Mouse (Mus musculus) layer of hippocampus, postnatal 36 days (tissue): Measurements from ENCODE around the gene Senp1. TPM values are rescaled to one million over a fixed set of nuclear protein-coding genes. Genes with fewer than 3 reads are reported as not detected.

ENCODE experiments used
- DNase-seq, 2 experiments: peaks; one replicate each; pipeline ENCODE4 v3.0.0; 2022
- total RNA-seq, 2 experiments: library from RNA; stranded (reverse); gene quantifications; 2 replicates each; pipeline ENCODE4 v1.2.3; 2021

The Senp1 gene
- total RNA-seq: 10 to 100 TPM; 12.3 to 14.2 TPM

- peak; percentile 88 to 89 for DNase-seq
Observed at GRCm38 (mm10) chr15:98093121-98094011, at the start of gene Senp1. Senp1 (minus strand) TSS chr15:98093744.

- no peak for DNase-seq
Observed at GRCm38 (mm10) chr15:98142515-98142914, 49.0 kb upstream of the Senp1 start.

- no peak for DNase-seq
Observed at GRCm38 (mm10) chr15:98140809-98141208, 47.3 kb upstream of the Senp1 start.

GRCm38 (mm10) chr15:98139763-98140162 is 46.2 kb upstream of the Senp1 start:
- DNase-seq: no peak

DNA sequence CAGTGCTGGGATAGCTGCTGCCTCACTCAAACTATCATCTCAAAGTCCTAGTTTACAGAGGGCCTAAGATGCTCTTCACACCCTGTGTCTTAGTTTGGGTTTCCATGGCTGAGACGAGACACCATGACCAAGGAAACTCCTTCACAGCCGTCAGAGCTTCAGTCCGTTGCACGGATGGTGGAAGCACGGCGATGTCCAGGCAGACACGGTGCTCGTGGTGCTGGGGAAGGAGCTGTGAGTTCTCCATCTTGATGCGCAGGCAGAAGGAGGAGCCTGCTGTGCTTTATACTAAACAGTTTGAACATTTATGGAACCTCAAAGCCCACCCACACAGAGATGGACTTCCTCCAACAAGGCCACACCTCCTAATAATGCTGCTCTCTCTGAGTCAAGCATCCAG is 43.3 kb upstream of the Senp1 start:
- no peak for DNase-seq

DNA sequence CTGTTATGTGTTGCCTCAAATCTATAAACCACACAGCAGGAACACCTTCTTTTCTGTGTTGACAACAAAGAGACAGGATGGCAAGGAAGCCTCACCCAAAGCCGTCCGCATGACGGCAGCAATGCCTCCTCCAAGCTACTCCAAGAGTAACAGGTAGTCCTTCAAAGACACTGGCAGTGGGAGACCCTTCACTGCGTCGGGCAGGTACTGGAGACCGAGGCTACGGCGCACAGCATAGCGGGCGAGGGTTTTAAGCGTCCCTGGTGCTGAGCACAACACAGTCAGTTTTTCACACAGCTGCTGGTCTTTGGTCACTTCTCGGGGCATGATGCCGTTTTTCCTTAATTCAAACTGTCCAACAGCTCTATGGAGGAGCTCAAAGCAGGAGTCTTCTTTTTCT is 42.1 kb upstream of the Senp1 start:
- no peak for DNase-seq

GRCm38 (mm10) chr15:98134666-98135065 is 41.1 kb upstream of the Senp1 start:
- no peak for DNase-seq

- peak in 1 of 2 experiments; percentile 35 for DNase-seq
Observed at GRCm38 (mm10) chr15:98134034-98134433, 40.5 kb upstream of the Senp1 start.

GRCm38 (mm10) chr15:98133471-98133870 is 39.9 kb upstream of the Senp1 start:
- no peak for DNase-seq

DNA sequence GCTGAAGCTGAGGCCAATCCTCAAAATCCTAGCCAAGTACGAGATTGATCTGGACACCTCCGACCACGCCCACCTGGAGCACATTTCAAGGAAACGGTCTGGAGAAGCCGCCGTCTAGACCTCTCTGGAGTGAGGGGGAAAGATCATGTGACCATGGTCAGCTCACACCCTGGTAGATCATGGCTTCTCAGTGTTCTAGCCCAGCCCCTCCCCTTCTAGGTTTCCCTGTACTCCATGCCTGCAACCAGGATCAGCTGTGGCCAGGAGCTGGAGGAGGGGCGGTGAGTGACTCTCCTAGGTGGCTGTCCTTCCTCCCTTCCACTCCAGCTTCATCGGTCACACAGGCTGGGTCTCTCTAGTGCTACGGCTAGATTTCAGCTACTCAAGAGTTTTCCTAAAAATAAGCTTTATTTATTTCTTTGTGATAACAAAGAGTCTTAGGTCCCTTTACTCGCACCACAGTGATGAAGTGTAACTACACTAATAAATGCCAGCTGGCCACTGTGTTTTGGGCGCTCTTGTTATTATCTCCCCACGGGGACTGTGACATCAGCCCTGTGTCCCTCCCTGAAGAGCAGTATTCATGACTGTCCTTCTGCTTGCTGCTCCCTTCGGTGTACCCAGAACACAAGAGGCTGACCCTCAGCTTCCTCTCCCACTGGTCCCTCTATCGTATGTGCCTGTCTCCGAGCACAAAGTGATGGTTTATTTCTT is 38.6 kb upstream of the Senp1 start:
- no peak for DNase-seq

DNA sequence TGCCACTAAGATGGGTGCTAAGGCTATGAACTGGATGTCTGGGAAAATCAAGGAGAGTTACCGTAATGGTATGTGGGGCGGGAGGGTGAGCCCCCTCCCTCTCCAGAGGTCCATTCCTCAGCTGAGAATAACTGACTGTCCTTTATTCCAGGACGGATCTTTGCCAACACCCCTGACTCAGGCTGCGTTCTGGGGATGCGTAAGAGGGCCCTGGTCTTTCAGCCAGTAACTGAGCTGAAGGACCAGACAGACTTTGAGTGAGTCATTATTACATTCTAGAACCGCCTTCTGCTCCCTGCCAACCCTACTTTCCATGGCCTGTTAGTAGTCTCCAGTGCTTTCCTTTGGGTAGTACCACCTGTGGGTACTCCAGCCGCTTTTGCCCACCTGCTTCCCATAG is 37.9 kb upstream of the Senp1 start:
- DNase-seq: no peak

- DNase-seq: no peak
Observed at GRCm38 (mm10) chr15:98131001-98131400, 37.5 kb upstream of the Senp1 start.

DNA sequence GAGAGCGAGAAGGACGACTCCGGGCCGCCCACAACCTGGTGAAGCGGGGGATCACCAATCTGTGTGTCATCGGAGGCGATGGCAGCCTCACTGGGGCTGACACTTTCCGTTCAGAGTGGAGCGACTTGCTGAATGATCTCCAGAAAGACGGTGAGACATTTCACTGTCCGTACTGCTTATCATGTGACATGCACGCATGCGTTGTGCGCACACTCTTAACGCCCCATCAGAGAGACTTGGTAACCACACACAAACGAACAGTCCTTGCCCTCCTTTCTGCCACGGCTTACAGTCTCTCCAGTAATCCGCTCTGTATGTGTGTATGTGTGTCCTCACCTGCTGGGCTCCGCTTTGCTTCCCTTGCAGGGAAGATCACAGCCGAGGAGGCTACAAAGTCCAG is 27.3 kb upstream of the Senp1 start:
- no peak for DNase-seq

GRCm38 (mm10) chr15:98119363-98119762 is 25.8 kb upstream of the Senp1 start:
- no peak for DNase-seq

DNA sequence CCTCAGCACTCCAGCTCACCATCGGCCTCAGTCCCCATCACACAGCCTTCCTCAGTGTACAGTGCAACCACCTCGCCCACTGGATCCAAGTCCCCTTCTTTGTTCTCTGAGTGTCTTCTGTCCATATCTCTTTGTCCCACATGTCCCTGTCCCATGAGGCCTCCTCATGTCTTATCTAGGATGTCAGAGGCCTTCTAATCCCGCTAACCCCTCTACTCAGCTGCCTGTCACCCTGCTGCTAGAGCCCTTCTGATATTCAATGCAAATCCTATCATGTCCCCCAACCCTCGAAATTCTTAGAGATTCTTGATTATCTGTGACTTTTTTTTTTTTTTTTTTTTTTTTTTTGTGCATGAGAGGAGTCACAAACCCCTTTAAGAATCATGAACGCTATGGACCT is 22.7 kb upstream of the Senp1 start:
- DNase-seq: no peak

DNA sequence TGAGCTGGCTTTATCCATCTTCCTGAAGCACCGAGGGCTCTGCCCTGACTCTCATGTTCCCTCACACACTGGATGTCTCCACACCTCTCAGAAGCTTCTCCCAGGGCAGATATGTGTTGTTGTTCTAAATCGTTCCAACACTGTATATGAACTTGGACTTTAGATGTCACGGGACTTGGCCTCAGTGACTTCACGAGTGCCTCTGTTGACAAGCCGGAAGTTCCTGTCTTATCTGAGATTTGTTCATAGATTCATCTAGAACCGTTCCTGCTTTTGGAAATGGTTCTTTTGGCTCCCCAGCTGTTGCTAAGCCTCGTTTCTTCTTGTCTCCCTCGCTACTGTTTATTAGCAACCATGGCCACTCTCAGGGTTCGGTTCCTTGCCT is 22.2 kb upstream of the Senp1 start:
- DNase-seq: no peak

- no peak for DNase-seq
Observed at GRCm38 (mm10) chr15:98114852-98115778, 21.6 kb upstream of the Senp1 start.

DNA sequence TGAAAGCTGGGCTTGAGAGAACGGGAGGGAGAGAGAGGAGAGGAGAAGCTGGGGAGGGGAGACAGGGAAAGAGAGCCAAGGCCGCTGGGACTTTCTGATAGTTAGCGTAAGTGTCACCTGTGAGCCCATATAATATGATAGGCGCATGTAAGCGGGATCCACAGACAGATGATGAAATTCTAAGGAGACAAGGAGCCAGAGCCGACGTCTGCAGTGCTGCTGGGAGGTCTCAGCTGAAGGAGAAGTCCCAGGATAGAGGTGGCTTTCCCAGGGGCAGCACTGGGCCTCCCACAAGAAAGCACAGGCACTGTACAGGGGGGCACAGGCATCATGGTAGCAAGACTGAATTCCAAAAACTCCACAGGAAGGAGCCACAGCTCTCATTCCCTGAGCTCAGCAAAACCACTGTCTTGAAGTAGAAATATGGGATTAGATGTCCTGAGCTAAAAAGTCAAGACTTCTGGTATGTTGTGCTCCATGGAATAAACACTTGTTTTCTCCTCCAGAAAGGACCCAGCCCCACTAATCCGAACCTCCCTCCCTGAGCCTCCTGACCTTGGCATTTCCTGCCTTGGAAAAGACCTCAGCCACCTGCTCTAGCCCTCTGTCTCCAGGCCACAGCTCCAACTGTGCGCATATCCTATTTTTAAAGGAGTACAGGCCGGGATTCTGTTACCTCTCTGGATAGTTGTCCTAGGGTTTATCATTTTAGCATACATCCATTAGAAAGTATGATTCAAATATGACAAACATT is 20.7 kb upstream of the Senp1 start:
- no peak for DNase-seq

DNA sequence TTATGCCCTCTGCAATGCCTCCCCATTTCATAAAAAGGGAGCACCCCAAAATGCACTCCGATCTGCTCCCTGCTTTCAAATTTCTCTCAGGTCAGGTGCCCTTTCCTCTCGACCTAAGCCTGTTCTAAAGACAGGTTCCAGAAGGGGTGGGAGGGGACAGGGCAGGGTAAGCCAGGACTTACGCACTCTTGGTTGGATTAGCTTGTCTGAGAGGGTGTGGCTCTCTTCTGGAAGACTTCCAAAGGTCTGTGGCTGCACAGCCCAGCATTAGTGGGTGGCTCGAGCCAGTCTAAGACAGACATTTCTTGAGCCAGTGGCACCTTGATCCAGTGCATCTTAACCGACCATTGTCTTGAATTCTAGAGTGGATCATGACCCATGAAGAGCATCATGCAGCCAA is 18.2 kb upstream of the Senp1 start:
- no peak for DNase-seq

GRCm38 (mm10) chr15:98108297-98109152 is 15.0 kb upstream of the Senp1 start:
- DNase-seq: peak; percentile 85 to 86
